Mouse (Mus musculus) stomach, embryonic 16.5 days (tissue): ENCODE results near the gene Adamts4. TPM values are rescaled to one million over a fixed set of nuclear protein-coding genes. Genes with fewer than 3 reads are reported as not detected.

Experiments used
- ATAC-seq: fragments of 200-750 bp; cut with Nextera tagmentation; 2 replicates; pipeline ENCODE4 v1.8.0; 2017; ENCODE audit warnings: moderate number of reproducible peaks, moderate TSS enrichment; ENCODE audit not compliant: insufficient read depth, low FRiP score
- H3K27ac ChIP-seq: fragments of 300-500 bp; sonication (generic); 2 replicates; pipeline ENCODE4 v1.5.1; 2014; ENCODE audit warnings: low read length
- H3K27me3 ChIP-seq: fragments of 300-500 bp; sonication (generic); 2 replicates; pipeline ENCODE4 v1.6.1; 2014; ENCODE audit warnings: low read length, control low read depth, mixed read lengths; ENCODE audit not compliant: control insufficient read depth, insufficient read depth
- H3K36me3 ChIP-seq: fragments of 300-500 bp; sonication (generic); 2 replicates; pipeline ENCODE4 v1.6.1; 2014; ENCODE audit warnings: low read length; ENCODE audit not compliant: control insufficient read depth, insufficient read depth
- H3K4me1 ChIP-seq: fragments of 300-500 bp; sonication (generic); 2 replicates; pipeline ENCODE4 v1.6.1; 2014; ENCODE audit warnings: low read length, control low read depth, mixed read lengths; ENCODE audit not compliant: control insufficient read depth, insufficient read depth
- H3K4me2 ChIP-seq: fragments of 300-500 bp; sonication (generic); 2 replicates; pipeline ENCODE4 v1.6.1; 2014; ENCODE audit warnings: low read depth, low read length, mixed read lengths
- H3K4me3 ChIP-seq: fragments of 300-500 bp; sonication (generic); replicated peaks from 2 replicates; pipeline ENCODE4 v1.5.1; 2014; ENCODE audit warnings: mild to moderate bottlenecking, low read length
- H3K9ac ChIP-seq: fragments of 300-500 bp; sonication (generic); 2 replicates; pipeline ENCODE4 v1.6.1; 2014; ENCODE audit warnings: low read length
- H3K9me3 ChIP-seq: fragments of 300-500 bp; sonication (generic); replicated peaks from 2 replicates; pipeline ENCODE4 v1.6.1; 2016; ENCODE audit warnings: low read length, control low read depth; ENCODE audit not compliant: control insufficient read depth
- WGBS: fragments of 180-500 bp; shearing (Covaris S2); extraction: QIAGEN DNeasy Blood & Tissue Kit; methylation state at CpG from one replicate; pipeline ENCODE4 v1.1.7; 2014; 5-methylcytosine and 5-hydroxymethylcytosine counted together
- polyA plus RNA-seq: library from polyadenylated mRNA; unstranded; fragments of >200 nt; fragmentation: Nextera tagmentation; extraction: Ambion mirVana; gene quantifications from 2 replicates; pipeline ENCODE4 v1.2.1, GENCODE M21; 2015

Adamts4 gene
- polyA plus RNA-seq, 1 experiment from 2014 or later = 11.0 TPM

DNA sequence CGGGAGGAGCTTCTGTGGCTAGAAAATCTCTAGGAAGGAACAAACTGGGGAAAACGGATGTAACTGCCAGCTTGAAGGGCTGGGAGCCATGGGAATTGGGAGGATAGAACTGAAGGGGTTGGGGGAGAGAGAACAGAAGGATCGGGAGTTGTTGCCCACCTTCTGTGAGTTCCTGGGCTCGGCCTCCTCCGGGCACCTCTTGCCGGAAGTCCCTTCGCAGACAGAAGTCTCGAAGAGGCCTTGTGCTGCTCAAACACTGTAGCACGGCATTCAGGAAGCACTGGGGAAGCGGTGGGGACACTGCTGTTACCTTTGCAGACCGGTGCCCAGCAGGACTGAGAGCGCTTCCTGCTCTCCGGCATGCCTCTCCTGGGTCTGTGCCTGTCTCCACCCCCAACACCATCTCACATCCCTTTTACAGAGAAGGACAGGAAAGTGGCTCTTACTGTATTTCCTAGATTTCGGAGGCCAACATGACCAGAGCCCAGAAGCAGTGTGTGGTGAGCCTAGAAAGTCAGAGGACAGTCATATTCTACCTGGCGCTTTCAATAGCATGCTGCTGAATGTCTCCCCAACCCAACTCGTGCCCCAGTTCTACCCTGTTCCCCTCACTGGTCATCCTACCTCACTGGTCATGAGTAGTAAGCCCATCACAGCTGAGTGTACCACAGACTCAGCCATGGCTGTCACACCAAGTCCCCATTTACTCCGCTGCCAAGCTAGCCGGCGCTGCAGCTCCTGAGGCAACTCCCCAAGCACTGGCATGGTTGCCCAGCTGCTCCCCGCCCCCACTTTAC, 35.1 kb downstream of the Adamts4 start:
- Histone ChIP-seq H3K4me2 (no peak overlapping the region), H3K36me3 (peaks cover 18% of the 10 kb centered on the region; the same call in 1 of the 2 replicates), H3K4me3 (no peak overlapping the region; the same call in 1 of the 2 replicates), H3K9ac (peak overlapping the region; percentile 7; the same call in 1 of the 2 replicates), H3K27ac (peak overlapping the region; percentile 30), H3K9me3 (no peaks in the 10 kb centered on the region), H3K4me1 (peaks cover 26% of the 10 kb centered on the region), H3K27me3 (no peaks in the 10 kb centered on the region)
- no peak for ATAC-seq
- WGBS = 82% methylated on average over 20 of the region's 20 CpGs

DNA sequence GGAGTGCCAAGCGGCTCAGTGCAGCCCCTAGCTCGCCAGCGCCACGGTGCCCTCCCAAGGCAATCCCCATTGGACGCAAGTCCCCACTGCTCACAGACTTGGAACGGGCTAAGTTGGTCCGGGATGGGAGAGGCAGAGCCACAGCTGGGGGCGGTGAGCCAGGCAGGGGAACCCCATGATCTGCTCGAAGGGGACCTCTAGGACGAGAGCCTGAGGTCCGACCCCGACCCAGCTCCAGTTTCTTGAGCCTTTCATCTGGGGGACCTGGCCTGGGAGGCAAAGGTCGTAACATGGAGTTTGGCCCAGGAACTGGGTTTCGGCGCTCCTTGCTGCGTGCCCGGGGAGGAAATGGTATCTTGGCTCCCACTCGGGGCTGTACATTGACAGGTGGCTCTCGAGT, 36.3 kb downstream of the Adamts4 start:
- H3K36me3 ChIP-seq = peaks cover 18% of the 10 kb centered on the region; the same call in 1 of the 2 replicates
- H3K27ac ChIP-seq = no peak overlapping the region
- H3K9ac ChIP-seq = no peak overlapping the region
- 86% methylated on average over 19 of the region's 19 CpGs for WGBS
- peak overlapping the region; percentile 99; the same call in 1 of the 2 replicates for H3K4me3 ChIP-seq
- H3K4me1 ChIP-seq = peaks cover 23% of the 10 kb centered on the region
- H3K27me3 ChIP-seq = no peaks in the 10 kb centered on the region
- H3K9me3 ChIP-seq = no peaks in the 10 kb centered on the region
- H3K4me2 ChIP-seq = no peak overlapping the region
- ATAC-seq = no peak

DNA sequence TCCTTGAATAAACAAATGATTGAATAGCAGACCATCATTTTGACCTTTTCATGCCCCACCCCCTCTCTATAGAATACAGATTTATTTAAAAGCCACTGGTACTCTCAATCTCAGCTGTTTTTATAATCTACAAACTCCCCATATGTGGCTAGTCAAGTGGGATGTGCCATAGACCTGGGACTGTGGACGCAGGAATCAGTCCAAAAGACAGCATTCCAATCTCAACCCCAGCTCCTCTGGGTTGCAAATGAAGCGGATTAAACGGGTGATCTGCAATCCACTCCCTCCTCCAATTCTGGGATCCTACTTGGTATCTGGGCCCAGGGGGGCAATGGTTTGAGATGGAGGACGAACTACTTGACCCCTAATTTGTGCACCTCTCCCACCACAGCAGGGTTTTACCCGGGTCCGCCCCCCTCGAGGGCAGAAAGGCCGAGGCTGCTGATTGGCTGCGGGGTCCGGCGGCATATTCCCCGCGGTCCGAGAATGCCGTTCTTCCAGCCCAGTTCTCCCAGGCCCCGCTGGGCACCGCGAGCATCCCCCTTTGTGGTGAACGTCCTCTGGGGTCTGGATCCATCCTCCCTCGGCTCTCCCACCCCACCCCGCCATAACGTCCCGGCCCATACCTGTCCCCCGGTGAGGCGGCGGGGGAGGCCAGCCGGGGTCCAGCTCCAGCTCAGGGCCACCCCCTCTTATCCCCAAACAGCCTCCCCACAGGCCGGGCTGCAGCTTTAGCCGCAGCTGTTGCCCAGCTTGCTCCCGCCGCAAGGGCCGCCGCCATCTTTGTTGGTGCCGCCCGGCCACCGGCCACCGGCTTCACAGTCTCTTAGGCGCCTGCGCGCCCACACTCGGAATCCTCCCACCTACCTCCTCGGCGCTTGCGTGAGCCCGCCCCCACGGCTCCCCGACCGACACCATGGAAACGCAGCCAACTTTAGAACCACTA, 37.2 kb downstream of the Adamts4 start, which contains the start of gene Usp21:
TSS of gene Usp21 (minus strand) at position 856 of the 946 bp plus-strand sequence.
- H3K27ac ChIP-seq = peak within 1 kb of the TSS; percentile 86
- peak within 1 kb of the TSS; percentile 99 for H3K4me3 ChIP-seq
- ATAC-seq = peak; percentile 95
- peak within 1 kb of the TSS; percentile 99 for H3K9ac ChIP-seq
- WGBS = under 1% methylated on average over 49 of the region's 49 CpGs
- peaks cover 15% of the 10 kb centered on the region for H3K4me1 ChIP-seq
- H3K4me2 ChIP-seq = peak within 1 kb of the TSS; percentile 80
- peaks cover 18% of the 10 kb centered on the region; the same call in 1 of the 2 replicates for H3K36me3 ChIP-seq
- no peaks in the 10 kb centered on the region for H3K27me3 ChIP-seq
- H3K9me3 ChIP-seq = no peaks in the 10 kb centered on the region

DNA sequence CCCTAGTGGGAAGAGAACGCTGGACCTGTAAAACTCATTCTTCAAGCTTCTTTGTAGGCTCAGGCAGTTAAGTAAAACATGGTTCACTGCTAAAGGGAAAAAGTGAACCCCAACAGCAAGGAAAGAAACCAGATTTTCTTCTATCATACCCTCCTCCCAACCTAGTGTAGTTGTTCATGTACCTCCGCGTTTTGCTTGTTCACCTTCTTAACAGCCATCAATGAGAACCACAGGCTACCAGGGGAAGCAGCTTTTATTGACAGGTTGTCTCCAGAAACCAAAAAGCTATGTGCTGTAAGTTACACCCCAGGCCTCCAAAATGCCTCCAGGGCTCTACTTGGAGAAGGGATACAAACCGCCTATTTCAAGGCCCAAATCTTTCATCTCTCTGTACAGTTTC, 38.1 kb downstream of the Adamts4 start:
- H3K4me3 ChIP-seq = 0 out of 2 replicates have a peak overlapping the region, but pooled peaks have one; percentile 99
- 56% methylated on average over 4 of the region's 4 CpGs for WGBS
- H3K9ac ChIP-seq = peak overlapping the region; percentile 99

DNA sequence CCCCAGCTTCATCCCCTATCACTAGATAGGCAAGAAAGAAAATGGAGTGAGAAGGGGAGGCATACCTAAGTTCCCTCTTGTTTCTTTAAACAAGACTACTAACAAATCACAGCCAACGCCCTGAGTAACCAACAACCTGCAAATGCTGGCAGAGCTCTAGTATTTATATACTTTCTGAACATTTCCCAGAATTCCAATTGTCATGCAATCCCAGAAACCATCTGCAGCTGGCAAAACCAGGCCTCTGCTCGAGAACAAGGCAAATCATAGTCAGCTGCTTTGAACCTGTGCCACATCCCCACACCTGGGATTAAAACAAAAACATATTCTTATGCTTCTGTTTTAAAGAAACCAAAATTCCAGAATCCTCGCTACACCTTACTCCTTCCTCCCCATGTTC, 43.1 kb downstream of the Adamts4 start:
- Histone ChIP-seq H3K27ac (no peak overlapping the region), H3K36me3 (0 out of 2 replicates have a peak, but pooled peaks cover 6% of the 10 kb centered on the region), H3K4me1 (peaks cover 8% of the 10 kb centered on the region), H3K9me3 (no peaks in the 10 kb centered on the region), H3K4me2 (peak overlapping the region; percentile 92), H3K9ac (no peak overlapping the region), H3K27me3 (peaks cover 5% of the 10 kb centered on the region; the same call in 1 of the 2 replicates), H3K4me3 (peak overlapping the region; percentile 82)
- WGBS = 77% methylated on average over 3 of the region's 3 CpGs
- no peak for ATAC-seq

More for the DNA sequence above, 38.1 kb downstream of the Adamts4 start:
- Histone ChIP-seq H3K27ac (peak overlapping the region; percentile 31; the same call in 1 of the 2 replicates), H3K36me3 (0 out of 2 replicates have a peak, but pooled peaks cover 10% of the 10 kb centered on the region), H3K9me3 (no peaks in the 10 kb centered on the region), H3K4me1 (peaks cover 16% of the 10 kb centered on the region), H3K4me2 (peak overlapping the region; percentile 80), H3K27me3 (no peaks in the 10 kb centered on the region)
- ATAC-seq = no peak

DNA sequence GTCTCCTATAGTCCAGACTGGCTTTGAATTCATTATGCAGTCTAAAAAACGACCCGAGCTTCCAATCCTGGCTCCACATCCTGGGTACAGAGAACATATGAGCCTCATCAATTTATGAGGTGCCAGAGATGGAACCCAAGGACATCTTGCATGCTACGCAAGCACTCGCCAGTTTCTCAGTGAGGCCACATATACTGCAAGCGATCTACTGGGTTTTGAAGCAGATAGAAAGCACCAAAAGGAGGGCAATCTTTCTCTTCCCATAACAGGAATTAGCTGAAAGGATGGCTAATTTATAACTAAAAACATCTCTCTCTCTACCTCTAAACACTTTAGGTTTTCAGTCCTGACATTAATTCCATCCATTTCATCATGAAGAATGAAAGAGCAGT, 43.7 kb downstream of the Adamts4 start:
- Histone ChIP-seq H3K27ac (peak overlapping the region; percentile 98), H3K36me3 (0 out of 2 replicates have a peak, but pooled peaks cover under 1% of the 10 kb centered on the region), H3K27me3 (peaks cover 5% of the 10 kb centered on the region; the same call in 1 of the 2 replicates), H3K9me3 (no peaks in the 10 kb centered on the region), H3K4me2 (peak overlapping the region; percentile 92), H3K4me3 (peak overlapping the region; percentile 82), H3K9ac (peak overlapping the region; percentile 92), H3K4me1 (peaks cover 7% of the 10 kb centered on the region)
- 36% methylated on average over 5 of the region's 5 CpGs for WGBS
- no peak for ATAC-seq

DNA sequence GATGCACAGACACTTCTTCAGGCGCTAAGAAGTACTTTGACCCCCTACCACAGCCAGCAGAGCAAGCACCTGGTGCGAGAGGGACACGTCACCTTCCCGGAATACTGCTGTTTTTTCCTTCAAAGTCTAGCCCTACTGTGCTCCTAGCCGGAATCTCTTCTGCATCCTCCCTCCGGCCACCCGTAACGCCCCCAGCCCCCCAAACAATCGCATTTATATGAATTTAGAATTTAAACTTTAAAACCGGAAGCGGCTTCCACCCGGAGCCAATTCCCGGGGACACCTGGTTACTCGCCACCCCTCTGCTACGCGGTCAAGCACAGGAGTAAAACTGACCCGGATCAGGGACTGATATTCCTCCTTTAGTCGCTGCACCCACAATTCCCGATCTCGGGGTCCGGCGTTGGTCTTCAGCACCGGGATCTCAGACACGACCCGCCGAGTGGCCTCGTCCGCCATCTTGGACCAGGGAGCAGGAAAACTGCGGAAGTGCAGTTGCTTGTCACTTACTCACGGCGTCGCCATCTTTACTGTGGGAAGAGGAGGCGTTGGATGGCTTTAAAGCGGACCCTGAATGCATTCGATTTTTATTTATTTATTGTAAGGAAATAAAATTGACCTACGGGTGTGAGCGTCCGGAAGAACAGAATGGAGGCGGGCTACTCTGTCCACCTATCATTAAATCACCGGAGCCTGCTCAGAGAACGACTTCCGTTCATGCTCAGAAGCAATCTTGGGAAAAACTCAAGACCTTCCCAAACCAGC, 44.3 kb downstream of the Adamts4 start, which contains the start of gene Ufc1:
TSS of gene Ufc1 (minus strand) at position 727 of the 765 bp plus-strand sequence.
- Histone ChIP-seq H3K27ac (peak within 1 kb of the TSS; percentile 98), H3K4me3 (peak within 1 kb of the TSS; percentile 82), H3K27me3 (peaks cover 5% of the 10 kb centered on the region; the same call in 1 of the 2 replicates), H3K36me3 (no peaks in the 10 kb centered on the region), H3K9ac (peak within 1 kb of the TSS; percentile 92), H3K4me1 (peaks cover 7% of the 10 kb centered on the region), H3K9me3 (no peaks in the 10 kb centered on the region), H3K4me2 (peak within 1 kb of the TSS; percentile 92)
- peak; percentile 82 for ATAC-seq
- under 1% methylated on average over 42 of the region's 42 CpGs for WGBS

DNA sequence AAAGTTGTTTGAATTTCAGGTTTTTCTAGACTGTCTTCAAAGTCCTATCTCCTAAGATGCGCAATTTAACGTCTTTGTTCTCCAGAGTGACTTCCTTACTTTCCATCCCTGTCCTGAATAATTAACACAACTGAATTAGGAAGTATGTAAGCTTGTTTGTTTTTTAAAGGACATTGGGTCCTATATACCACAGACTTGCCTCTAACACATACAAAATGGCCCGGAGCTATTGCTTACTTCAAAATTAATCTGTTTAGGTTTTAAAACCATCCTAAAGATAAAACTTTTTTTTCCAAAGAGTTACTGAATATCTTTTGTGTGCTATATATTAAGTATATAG, 44.8 kb downstream of the Adamts4 start:
- Histone ChIP-seq H3K9me3 (no peaks in the 10 kb centered on the region), H3K9ac (peak overlapping the region; percentile 92), H3K36me3 (no peaks in the 10 kb centered on the region), H3K4me1 (peaks cover 7% of the 10 kb centered on the region), H3K4me3 (peak overlapping the region; percentile 82), H3K4me2 (peak overlapping the region; percentile 55), H3K27ac (peak overlapping the region; percentile 98), H3K27me3 (peaks cover 5% of the 10 kb centered on the region; the same call in 1 of the 2 replicates)
- WGBS = 16% methylated on average over 3 of the region's 3 CpGs
- peak; percentile 18; the same call in 1 of the 2 replicates for ATAC-seq
